Mouse (Mus musculus): ENCODE results near the gene Nop53. TPM values are rescaled to one million over a fixed set of nuclear protein-coding genes. Genes with fewer than 3 reads are reported as not detected.
"Not testable (repeated sequence)": the region's sequence is repeated elsewhere in the genome, so short reads cannot be mapped to it uniquely, and the experiment has no call there.

Gene Nop53
- polyA plus RNA-seq, 1 experiment = 161 TPM

GRCm38 (mm10) chr7:15920645-15921190, 25.2 kb downstream of the Nop53 start:
- DNase-seq (ENCODE audit: low spot score) = no peak

GRCm38 (mm10) chr7:15919947-15920346, 25.9 kb downstream of the Nop53 start:
- DNase-seq (ENCODE audit: low spot score) = no peak

- DNase-seq (ENCODE audit: low spot score) = no peak
Measured at GRCm38 (mm10) chr7:15918371-15918770, 27.5 kb downstream of the Nop53 start.

GRCm38 (mm10) chr7:15916996-15917395, 28.9 kb downstream of the Nop53 start:
- no peak for DNase-seq (ENCODE audit: low spot score)

- DNase-seq (ENCODE audit: low spot score) = no peak
Measured at GRCm38 (mm10) chr7:15916134-15916723, 29.6 kb downstream of the Nop53 start.

- DNase-seq (ENCODE audit: low spot score) = not testable (repeated sequence)
Measured at GRCm38 (mm10) chr7:15915695-15916094, 30.2 kb downstream of the Nop53 start.

- DNase-seq (ENCODE audit: low spot score) = no peak
Measured at GRCm38 (mm10) chr7:15914751-15915150, 31.1 kb downstream of the Nop53 start.

GRCm38 (mm10) chr7:15914252-15914651, 31.6 kb downstream of the Nop53 start:
- DNase-seq (ENCODE audit: low spot score) = no peak

- no peak for DNase-seq (ENCODE audit: low spot score)
Measured at GRCm38 (mm10) chr7:15912183-15912582, 33.7 kb downstream of the Nop53 start.

GRCm38 (mm10) chr7:15910521-15910920, 35.4 kb downstream of the Nop53 start:
- no peak for DNase-seq (ENCODE audit: low spot score)

GRCm38 (mm10) chr7:15907971-15908590, 37.8 kb downstream of the Nop53 start:
- DNase-seq (ENCODE audit: low spot score) = no peak

- DNase-seq (ENCODE audit: low spot score) = no peak
Measured at GRCm38 (mm10) chr7:15906602-15907001, 39.3 kb downstream of the Nop53 start.

- DNase-seq (ENCODE audit: low spot score) = no peak
Measured at GRCm38 (mm10) chr7:15905861-15906260, 40.0 kb downstream of the Nop53 start.

- no peak for DNase-seq (ENCODE audit: low spot score)
Measured at GRCm38 (mm10) chr7:15901366-15902048, 44.4 kb downstream of the Nop53 start.

- DNase-seq (ENCODE audit: low spot score) = no peak
Measured at GRCm38 (mm10) chr7:15894251-15894650, 51.6 kb downstream of the Nop53 start.

Other genes starting within 250 kb of the Nop53 start
- gene Obox5, start 195.9 kb downstream of the Nop53 start, polyA plus RNA-seq (2012; rRNA removed) = not detected in 2 replicates
- not detected in 2 replicates for gene Obox6, start 106.4 kb downstream of the Nop53 start, polyA plus RNA-seq (2012; rRNA removed)
- gene Crx, start 66.1 kb downstream of the Nop53 start, polyA plus RNA-seq (2012; rRNA removed) = not detected in 2 replicates
- gene Crxos, start 63.5 kb downstream of the Nop53 start, polyA plus RNA-seq (2012; rRNA removed) = not detected in 2 replicates
- gene Selenow, start 23.7 kb downstream of the Nop53 start, polyA plus RNA-seq (2012; rRNA removed) = 482 and 493 TPM in 2 replicates
- 75.8 and 96.6 TPM in 2 replicates for gene Ehd2, start 21.5 kb upstream of the Nop53 start, polyA plus RNA-seq (2012; rRNA removed)
- gene Bicra, start 101.8 kb upstream of the Nop53 start, polyA plus RNA-seq (2012; rRNA removed) = 3.3 and 7.9 TPM in 2 replicates
- 0.06 and 0.07 TPM in 2 replicates for gene Zfp541, start 115.7 kb upstream of the Nop53 start, polyA plus RNA-seq (2012; rRNA removed)
- gene Napa, start 152.4 kb upstream of the Nop53 start, polyA plus RNA-seq (2012; rRNA removed) = 172 and 208 TPM in 2 replicates
- gene Kptn, start 173.8 kb upstream of the Nop53 start, polyA plus RNA-seq (2012; rRNA removed) = 27.2 and 28.0 TPM in 2 replicates
- 3.8 and 6.6 TPM in 2 replicates for gene Slc8a2, start 183.8 kb upstream of the Nop53 start, polyA plus RNA-seq (2012; rRNA removed)
- gene Meis3, start 229.0 kb upstream of the Nop53 start, polyA plus RNA-seq (2012; rRNA removed) = 38.4 and 47.7 TPM in 2 replicates